Mouse (Mus musculus) kidney, embryonic 16.5 days (tissue): ENCODE measurements around the gene Sycp3. TPM values are rescaled to one million over a fixed set of nuclear protein-coding genes. Genes with fewer than 3 reads are reported as not detected.
"Not testable (repeated sequence)": the region's sequence is repeated elsewhere in the genome, so short reads cannot be mapped to it uniquely, and the experiment has no call there.

ENCODE experiments used
- ATAC-seq: fragments of 200-750 bp; cut with Nextera tagmentation; 2 replicates; pipeline ENCODE4 v1.8.0; 2017; ENCODE audit warnings: moderate TSS enrichment; ENCODE audit not compliant: low FRiP score, low TSS enrichment
- H3K27ac ChIP-seq: fragments of 300-500 bp; sonication (generic); 2 replicates; pipeline ENCODE4 v1.5.1; 2014; ENCODE audit warnings: low read length
- H3K27me3 ChIP-seq: fragments of 300-500 bp; sonication (generic); 2 replicates; pipeline ENCODE4 v1.6.1; 2014; ENCODE audit warnings: low read length, control low read depth, mixed read lengths; ENCODE audit not compliant: insufficient read depth
- H3K36me3 ChIP-seq: fragments of 300-500 bp; sonication (generic); 2 replicates; pipeline ENCODE4 v1.6.1; 2014; ENCODE audit warnings: low read length, control low read depth, mixed read lengths; ENCODE audit not compliant: insufficient read depth
- H3K4me1 ChIP-seq: fragments of 300-500 bp; sonication (generic); 2 replicates; pipeline ENCODE4 v1.6.1; 2014; ENCODE audit warnings: low read length, control low read depth, mixed read lengths; ENCODE audit not compliant: insufficient read depth
- H3K4me2 ChIP-seq: fragments of 300-500 bp; sonication (generic); replicated peaks from 2 replicates; pipeline ENCODE4 v1.6.1; 2014; ENCODE audit warnings: low read depth, low read length
- H3K4me3 ChIP-seq: fragments of 300-500 bp; sonication (generic); 2 replicates; pipeline ENCODE4 v1.5.1; 2014; ENCODE audit warnings: mild to moderate bottlenecking, low read length
- H3K9ac ChIP-seq: fragments of 300-500 bp; sonication (generic); replicated peaks from 2 replicates; pipeline ENCODE4 v1.6.1; 2014; ENCODE audit warnings: low read length
- H3K9me3 ChIP-seq: fragments of 300-500 bp; sonication (generic); 2 replicates; pipeline ENCODE4 v1.6.1; 2016; ENCODE audit warnings: low read length, control low read depth
- WGBS: fragments of 180-500 bp; shearing (Covaris S2); extraction: QIAGEN DNeasy Blood & Tissue Kit; methylation state at CpG from one replicate; pipeline ENCODE4 v1.1.7; 2014; 5-methylcytosine and 5-hydroxymethylcytosine counted together
- polyA plus RNA-seq: library from polyadenylated mRNA; unstranded; fragments of >200 nt; fragmentation: Nextera tagmentation; extraction: Ambion mirVana; gene quantifications from 2 replicates; pipeline ENCODE4 v1.2.1, GENCODE M21; 2015

Sycp3 gene
- polyA plus RNA-seq, 1 experiment from 2014 or later: not detected

DNA sequence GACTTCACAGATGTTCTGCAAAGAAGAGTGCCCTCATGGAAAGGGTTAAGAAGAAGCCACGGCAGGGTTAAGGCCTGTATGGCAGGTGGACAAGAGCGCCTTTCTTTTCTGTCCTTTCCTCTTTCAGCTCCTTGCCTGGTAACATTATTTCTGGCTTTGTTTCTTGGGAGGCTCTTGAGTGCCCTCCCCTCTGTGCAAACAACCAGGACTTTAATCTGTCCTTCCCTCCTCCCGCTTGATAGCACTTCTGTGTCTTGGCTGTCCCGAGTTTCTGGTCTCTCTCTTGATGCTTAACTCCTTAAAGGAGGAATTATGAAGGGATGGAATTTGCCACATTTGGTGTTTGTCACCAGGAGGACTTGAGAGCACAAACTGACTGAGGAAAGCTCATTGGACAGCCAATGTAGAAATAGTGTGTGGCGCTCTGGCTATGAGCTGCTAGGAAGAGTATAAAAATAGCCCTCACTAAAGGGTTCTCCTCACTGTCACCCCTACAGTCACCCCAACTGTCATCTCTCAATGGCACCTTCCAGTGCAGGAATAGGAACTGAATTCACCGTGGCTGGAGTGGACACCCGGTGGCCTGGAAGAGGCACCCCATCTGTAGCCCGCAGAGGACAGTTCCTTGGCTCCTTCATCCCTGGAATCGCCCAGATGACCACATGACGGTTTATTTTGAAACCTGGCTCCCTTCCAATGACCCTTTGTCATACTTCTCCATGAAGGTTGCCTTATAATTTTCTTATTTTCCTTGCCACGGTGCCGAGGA is 51.3 kb downstream of the Sycp3 start:
- no peak overlapping the region for H3K4me2 ChIP-seq
- H3K9ac ChIP-seq: no peak overlapping the region
- H3K4me1 ChIP-seq: 0 out of 2 replicates have a peak, but pooled peaks cover 5% of the 10 kb centered on the region
- H3K27me3 ChIP-seq: no peaks in the 10 kb centered on the region
- ATAC-seq: 0 out of 2 replicates have a peak, but pooled peaks have one; percentile 46
- no peak overlapping the region for H3K4me3 ChIP-seq
- WGBS: 71% methylated on average over 12 of the region's 12 CpGs
- no peaks in the 10 kb centered on the region for H3K9me3 ChIP-seq
- no peak overlapping the region for H3K27ac ChIP-seq
- H3K36me3 ChIP-seq: no peaks in the 10 kb centered on the region

DNA sequence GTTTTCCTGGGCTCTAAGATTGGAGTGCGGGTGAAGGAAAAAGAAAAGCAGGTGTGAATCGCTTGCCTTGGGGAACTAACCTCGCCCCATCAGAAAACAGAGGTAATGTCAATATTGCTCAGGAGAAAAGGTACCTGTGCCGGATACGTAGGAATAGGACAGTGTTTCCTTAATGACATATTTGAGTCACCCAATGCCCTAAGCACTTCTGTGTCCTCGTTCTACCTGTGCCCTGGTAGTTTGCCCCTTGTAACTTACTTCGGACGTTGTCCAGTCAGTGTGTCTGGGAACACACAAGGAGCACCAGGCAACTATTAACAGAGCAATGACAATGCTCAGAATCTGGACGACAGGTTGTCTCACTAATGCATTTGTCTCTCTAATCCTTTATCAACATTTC is 52.0 kb downstream of the Sycp3 start:
- no peak overlapping the region for H3K27ac ChIP-seq
- 87% methylated on average over 9 of the region's 9 CpGs for WGBS
- H3K4me1 ChIP-seq: 0 out of 2 replicates have a peak, but pooled peaks cover 5% of the 10 kb centered on the region
- no peaks in the 10 kb centered on the region for H3K36me3 ChIP-seq
- ATAC-seq: no peak; the same call in 1 of the 2 replicates
- H3K9me3 ChIP-seq: no peaks in the 10 kb centered on the region
- no peak overlapping the region for H3K4me2 ChIP-seq
- H3K4me3 ChIP-seq: no peak overlapping the region
- H3K9ac ChIP-seq: no peak overlapping the region
- no peaks in the 10 kb centered on the region for H3K27me3 ChIP-seq

DNA sequence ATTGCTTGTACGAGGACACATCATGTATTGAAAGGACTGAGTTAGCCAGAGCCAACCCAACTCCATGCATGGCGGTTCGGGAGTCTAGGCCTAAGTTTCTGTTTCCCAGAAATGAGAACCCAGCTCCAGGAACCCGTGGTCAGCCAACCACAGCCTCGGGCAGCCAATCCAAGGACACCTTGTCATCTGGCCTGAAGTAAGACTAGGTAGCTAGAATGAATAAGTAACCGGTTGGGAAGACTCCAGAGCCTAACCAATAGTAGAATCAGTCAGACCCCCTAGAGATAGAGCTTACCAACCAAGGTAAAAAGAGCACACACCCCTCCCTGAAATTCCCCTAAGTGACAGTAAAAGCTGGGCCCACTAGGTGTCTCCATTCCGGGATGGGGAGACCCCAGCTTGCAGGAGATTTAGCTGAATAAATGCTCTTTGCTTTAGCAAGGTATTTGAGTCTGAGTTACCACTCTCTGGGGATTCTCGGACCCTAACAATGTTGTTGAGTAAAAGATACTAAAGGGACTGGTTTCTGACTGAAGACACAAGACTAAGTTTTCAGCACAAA is 54.3 kb downstream of the Sycp3 start:
- Histone ChIP-seq H3K4me3 (no peak overlapping the region), H3K4me1 (0 out of 2 replicates have a peak, but pooled peaks cover 5% of the 10 kb centered on the region), H3K36me3 (no peaks in the 10 kb centered on the region), H3K4me2 (no peak overlapping the region), H3K9ac (no peak overlapping the region), H3K27ac (no peak overlapping the region), H3K9me3 (no peaks in the 10 kb centered on the region), H3K27me3 (no peaks in the 10 kb centered on the region)
- 72% methylated on average over 8 of the region's 8 CpGs for WGBS
- ATAC-seq: no peak

DNA sequence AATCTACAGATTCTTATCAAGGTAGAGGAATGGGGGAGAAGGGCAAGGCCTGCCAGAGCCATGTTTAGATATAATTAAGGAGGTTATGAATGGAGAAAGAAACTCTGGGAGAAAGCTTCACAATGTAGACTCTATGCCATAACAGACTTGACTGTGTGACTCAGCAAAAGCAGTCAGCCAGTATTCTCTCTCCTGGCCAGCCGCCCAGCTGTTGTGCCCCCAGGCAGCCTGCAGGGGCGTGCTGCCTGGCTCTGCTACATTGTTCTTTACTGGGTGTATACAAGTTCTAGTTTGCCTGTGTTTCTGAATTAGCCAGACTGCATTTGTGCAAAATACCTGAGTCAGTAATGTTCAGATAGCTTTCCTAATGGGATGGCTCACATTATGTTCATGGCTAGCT is 55.1 kb downstream of the Sycp3 start:
- Histone ChIP-seq H3K4me3 (no peak overlapping the region), H3K27me3 (no peaks in the 10 kb centered on the region), H3K36me3 (no peaks in the 10 kb centered on the region), H3K9me3 (no peaks in the 10 kb centered on the region), H3K4me1 (0 out of 2 replicates have a peak, but pooled peaks cover 5% of the 10 kb centered on the region), H3K4me2 (no peak overlapping the region), H3K27ac (no peak overlapping the region), H3K9ac (no peak overlapping the region)
- no peak for ATAC-seq
- 53% methylated on average over 2 of the region's 2 CpGs for whole genome bisulfite sequencing

DNA sequence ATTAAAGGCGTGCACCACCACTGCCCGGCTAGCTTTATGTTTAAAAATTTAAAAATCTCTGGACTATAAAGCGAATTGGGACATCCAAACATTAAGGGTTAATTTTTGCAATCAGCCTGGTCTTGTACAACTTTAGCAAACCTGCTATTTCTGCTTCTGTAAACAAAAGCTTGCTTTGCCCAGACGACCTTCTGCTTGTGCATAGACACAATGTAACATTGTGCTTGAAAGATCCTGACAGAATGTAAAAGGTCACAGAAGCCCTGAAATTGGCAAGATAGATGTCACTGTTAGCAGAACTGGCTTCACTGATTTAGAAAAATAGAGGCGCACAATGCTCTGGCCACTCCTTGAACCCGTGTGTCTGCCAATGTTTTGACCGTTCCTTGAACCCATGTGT is 55.7 kb downstream of the Sycp3 start:
- 88% methylated on average over 6 of the region's 7 CpGs for WGBS
- not testable (repeated sequence) for H3K9ac ChIP-seq, H3K9me3 ChIP-seq, H3K27me3 ChIP-seq, H3K4me2 ChIP-seq, H3K4me3 ChIP-seq, H3K27ac ChIP-seq, H3K4me1 ChIP-seq, ATAC-seq, H3K36me3 ChIP-seq

DNA sequence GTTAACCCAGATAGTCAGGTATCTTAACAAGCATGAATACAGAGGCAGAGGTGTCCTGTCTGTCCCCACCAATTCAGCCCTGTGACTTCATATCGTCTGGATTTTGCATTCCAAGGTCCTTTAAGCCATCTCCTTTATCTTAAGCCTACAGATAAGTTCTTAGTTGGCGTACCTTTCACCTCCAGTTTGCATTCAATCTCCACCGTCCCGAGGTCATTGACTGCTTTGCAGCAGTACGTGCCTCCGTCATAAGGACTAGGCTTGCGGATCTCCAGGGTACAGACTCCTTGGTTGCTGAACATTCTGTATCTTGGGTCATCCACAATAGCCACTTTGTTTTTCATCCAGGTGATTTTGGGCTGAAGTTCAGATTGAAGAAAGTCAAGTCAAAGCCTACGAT is 63.4 kb downstream of the Sycp3 start:
- H3K4me3 ChIP-seq: no peak overlapping the region
- no peak overlapping the region for H3K27ac ChIP-seq
- H3K36me3 ChIP-seq: no peaks in the 10 kb centered on the region
- no peaks in the 10 kb centered on the region for H3K9me3 ChIP-seq
- no peak for ATAC-seq
- H3K4me2 ChIP-seq: no peak overlapping the region
- H3K4me1 ChIP-seq: no peaks in the 10 kb centered on the region
- WGBS: 93% methylated on average over 8 of the region's 8 CpGs
- H3K27me3 ChIP-seq: no peaks in the 10 kb centered on the region
- no peak overlapping the region for H3K9ac ChIP-seq

Other genes starting within 250 kb of the Sycp3 start
- 1.9 and 5.3 TPM in 2 replicates for gene Dram1, start 80.5 kb upstream of the Sycp3 start, polyA plus RNA-seq
- 12.8 and 13.5 TPM in 2 replicates for gene Gnptab, start 80.4 kb upstream of the Sycp3 start, polyA plus RNA-seq
- gene Chpt1, start 44.5 kb downstream of the Sycp3 start, polyA plus RNA-seq: 26.3 and 32.8 TPM in 2 replicates
- gene Mybpc1, start 145.6 kb downstream of the Sycp3 start, polyA plus RNA-seq: 5.2 and 6.5 TPM in 2 replicates
- 0.66 and 0.84 TPM in 2 replicates for gene Spic, start 225.4 kb downstream of the Sycp3 start, polyA plus RNA-seq